Mouse (Mus musculus) B cell, adult 2 months (primary cell): ENCODE results near the gene Snorc.
"Not testable (repeated sequence)": the region's sequence is repeated elsewhere in the genome, so short reads cannot be mapped to it uniquely, and the experiment has no call there.

ENCODE experiments used
- DNase-seq, 2 experiments: peaks; one replicate each; pipeline ENCODE4 v3.0.0; 2022

Snorc gene

GRCm38 (mm10) chr1:87469971-87470370 lies at the start of gene Snorc:
Snorc (plus strand) TSS chr1:87470271.
- DNase-seq: not testable (repeated sequence)

- DNase-seq: no peak
These were observed 34.9 kb upstream of the Snorc start for GRCm38 (mm10) chr1:87435125-87435524.

GRCm38 (mm10) chr1:87436583-87436982 lies 33.5 kb upstream of the Snorc start:
- DNase-seq: no peak

GRCm38 (mm10) chr1:87447183-87448104 lies 22.6 kb upstream of the Snorc start:
- DNase-seq: peak; percentile 81 to 84

- DNase-seq: no peak
These were observed 20.6 kb upstream of the Snorc start for GRCm38 (mm10) chr1:87449432-87449831.

GRCm38 (mm10) chr1:87456425-87456824 lies 13.6 kb upstream of the Snorc start:
- no peak for DNase-seq

GRCm38 (mm10) chr1:87458045-87458444 lies 12.0 kb upstream of the Snorc start:
- DNase-seq: no peak

- DNase-seq: not testable (repeated sequence)
These were observed 10.2 kb upstream of the Snorc start for GRCm38 (mm10) chr1:87459856-87460255.

- no peak for DNase-seq
These were observed 2.6 kb upstream of the Snorc start for GRCm38 (mm10) chr1:87467469-87467868.

GRCm38 (mm10) chr1:87468321-87468720 lies 1.8 kb upstream of the Snorc start:
- DNase-seq: no peak

- DNase-seq: no peak
These were observed 1.8 kb downstream of the Snorc start for GRCm38 (mm10) chr1:87471914-87472313.

- DNase-seq: no peak
These were observed 2.5 kb downstream of the Snorc start for GRCm38 (mm10) chr1:87472576-87472975.

GRCm38 (mm10) chr1:87475076-87475895 lies 5.2 kb downstream of the Snorc start:
- DNase-seq: no peak

GRCm38 (mm10) chr1:87482546-87482945 lies 12.5 kb downstream of the Snorc start:
- no peak for DNase-seq

- no peak for DNase-seq
These were observed 16.3 kb downstream of the Snorc start for GRCm38 (mm10) chr1:87486386-87486785.

GRCm38 (mm10) chr1:87492285-87492684 lies 22.2 kb downstream of the Snorc start:
- no peak for DNase-seq

- no peak for DNase-seq
These were observed 23.5 kb downstream of the Snorc start for GRCm38 (mm10) chr1:87493542-87493941.

- no peak for DNase-seq
These were observed 35.5 kb downstream of the Snorc start for GRCm38 (mm10) chr1:87505524-87505923.

- no peak for DNase-seq
These were observed 37.8 kb downstream of the Snorc start for GRCm38 (mm10) chr1:87507857-87508256.

GRCm38 (mm10) chr1:87508591-87509560 lies 38.8 kb downstream of the Snorc start:
- DNase-seq: no peak

GRCm38 (mm10) chr1:87509561-87510165 lies 39.6 kb downstream of the Snorc start, which contains the start of gene Neu2:
Neu2 (plus strand) TSS chr1:87509889.
- peak; percentile 15 to 24 for DNase-seq

GRCm38 (mm10) chr1:87510166-87510691 lies 40.2 kb downstream of the Snorc start:
- peak; percentile 23 to 38 for DNase-seq
